Mouse (Mus musculus): ENCODE data around the gene Hoxa10.

Hoxa10 gene

GRCm38 (mm10) chr6:52204050-52204752 lies 36.5 kb downstream of the Hoxa10 start, which contains the start of gene Hoxa5:
Hoxa5 (minus strand) TSS chr6:52204587.
- no peak for DNase-seq (ENCODE audit: low spot score in 2 of 2)

- DNase-seq (ENCODE audit: low spot score in 2 of 2) = no peak
Measured at GRCm38 (mm10) chr6:52203371-52204049, 37.1 kb downstream of the Hoxa10 start.

GRCm38 (mm10) chr6:52203121-52203370 lies 37.6 kb downstream of the Hoxa10 start:
- no peak for DNase-seq (ENCODE audit: low spot score in 2 of 2)

- DNase-seq (ENCODE audit: low spot score in 2 of 2) = no peak
Measured at GRCm38 (mm10) chr6:52202362-52203120, 38.1 kb downstream of the Hoxa10 start.

- no peak for DNase-seq (ENCODE audit: low spot score in 2 of 2)
Measured at GRCm38 (mm10) chr6:52201269-52201668, 39.4 kb downstream of the Hoxa10 start.

- DNase-seq (ENCODE audit: low spot score in 2 of 2) = no peak
Measured at GRCm38 (mm10) chr6:52200751-52201250, 39.9 kb downstream of the Hoxa10 start.

GRCm38 (mm10) chr6:52200073-52200750 lies 40.4 kb downstream of the Hoxa10 start:
- no peak for DNase-seq (ENCODE audit: low spot score in 2 of 2)

- no peak for DNase-seq (ENCODE audit: low spot score in 2 of 2)
Measured at GRCm38 (mm10) chr6:52197271-52197670, 43.4 kb downstream of the Hoxa10 start.

GRCm38 (mm10) chr6:52196811-52197210 lies 43.8 kb downstream of the Hoxa10 start:
- DNase-seq (ENCODE audit: low spot score in 2 of 2) = no peak

GRCm38 (mm10) chr6:52194690-52195089 lies 46.0 kb downstream of the Hoxa10 start:
- no peak for DNase-seq (ENCODE audit: low spot score in 2 of 2)

- peak; percentile 73 to 86 for DNase-seq (ENCODE audit: low spot score in 2 of 2)
Measured at GRCm38 (mm10) chr6:52191860-52192550, 48.6 kb downstream of the Hoxa10 start.

GRCm38 (mm10) chr6:52190906-52191810 lies 49.5 kb downstream of the Hoxa10 start, which contains the start of gene Hoxa4:
Hoxa4 (minus strand) TSS chr6:52191753.
- DNase-seq (ENCODE audit: low spot score in 2 of 2) = no peak

GRCm38 (mm10) chr6:52190410-52190809 lies 50.2 kb downstream of the Hoxa10 start:
- no peak for DNase-seq (ENCODE audit: low spot score in 2 of 2)

GRCm38 (mm10) chr6:52189909-52190308 lies 50.7 kb downstream of the Hoxa10 start:
- no peak for DNase-seq (ENCODE audit: low spot score in 2 of 2)

GRCm38 (mm10) chr6:52189172-52189591 lies 51.5 kb downstream of the Hoxa10 start:
- DNase-seq (ENCODE audit: low spot score in 2 of 2) = no peak

- no peak for DNase-seq (ENCODE audit: low spot score in 2 of 2)
Measured at GRCm38 (mm10) chr6:52186500-52186899, 54.2 kb downstream of the Hoxa10 start.

- no peak for DNase-seq (ENCODE audit: low spot score in 2 of 2)
Measured at GRCm38 (mm10) chr6:52185834-52186233, 54.8 kb downstream of the Hoxa10 start.

GRCm38 (mm10) chr6:52185222-52185621 lies 55.4 kb downstream of the Hoxa10 start:
- no peak for DNase-seq (ENCODE audit: low spot score in 2 of 2)

GRCm38 (mm10) chr6:52184668-52185067 lies 56.0 kb downstream of the Hoxa10 start:
- DNase-seq (ENCODE audit: low spot score in 2 of 2) = no peak
